Mouse (Mus musculus) intestine, embryonic 14.5 days (tissue): ENCODE data around the gene Stk17b. TPM values are rescaled to one million over a fixed set of nuclear protein-coding genes. Genes with fewer than 3 reads are reported as not detected.

Experiments used
- ATAC-seq: fragments of 200-750 bp; cut with Nextera tagmentation; replicated peaks from 2 replicates; pipeline ENCODE4 v1.8.0; 2017; ENCODE audit warnings: low read depth, moderate number of reproducible peaks, moderate TSS enrichment, moderate library complexity; ENCODE audit not compliant: low FRiP score, low TSS enrichment
- DNase-seq: peaks from one replicate; pipeline ENCODE4 v3.0.0-alpha.2; 2018; ENCODE audit warnings: low spot score
- H3K27ac ChIP-seq: fragments of 300-500 bp; sonication (generic); 2 replicates; pipeline ENCODE4 v1.5.1; 2014; ENCODE audit warnings: low read depth, mild to moderate bottlenecking, control low read depth
- H3K27me3 ChIP-seq: fragments of 300-500 bp; sonication (generic); replicated peaks from 2 replicates; pipeline ENCODE4 v1.6.1; 2014; ENCODE audit warnings: low read length, control low read depth; ENCODE audit not compliant: control insufficient read depth, insufficient read depth
- H3K36me3 ChIP-seq: fragments of 300-500 bp; sonication (generic); 2 replicates; pipeline ENCODE4 v1.6.1; 2014; ENCODE audit warnings: low read length, control low read depth; ENCODE audit not compliant: control insufficient read depth, insufficient read depth
- H3K4me1 ChIP-seq: fragments of 300-500 bp; sonication (generic); replicated peaks from 2 replicates; pipeline ENCODE4 v1.6.1; 2014; ENCODE audit warnings: low read length, control low read depth, mixed read lengths; ENCODE audit not compliant: control insufficient read depth, insufficient read depth
- H3K4me2 ChIP-seq: fragments of 300-500 bp; sonication (generic); 2 replicates; pipeline ENCODE4 v1.6.1; 2014; ENCODE audit warnings: low read length
- H3K4me3 ChIP-seq: fragments of 300-500 bp; sonication (generic); 2 replicates; pipeline ENCODE4 v1.5.1; 2014; ENCODE audit warnings: low read depth, low read length, control low read depth, mixed read lengths
- H3K9ac ChIP-seq: fragments of 300-500 bp; sonication (generic); 2 replicates; pipeline ENCODE4 v1.6.1; 2014; ENCODE audit warnings: mild to moderate bottlenecking, low read length
- H3K9me3 ChIP-seq: fragments of 300-500 bp; sonication (generic); 2 replicates; pipeline ENCODE4 v1.6.1; 2016; ENCODE audit warnings: low read length, control low read depth; ENCODE audit not compliant: control insufficient read depth
- WGBS: fragments of 180-500 bp; shearing (Covaris S2); extraction: QIAGEN DNeasy Blood & Tissue Kit; methylation state at CpG from one replicate; pipeline ENCODE4 v1.1.7; 2014; 5-methylcytosine and 5-hydroxymethylcytosine counted together
- polyA plus RNA-seq: library from polyadenylated mRNA; unstranded; fragments of >200 nt; fragmentation: Nextera tagmentation; extraction: Ambion mirVana; gene quantifications from 2 replicates; pipeline ENCODE4 v1.2.1, GENCODE M21; 2014

The Stk17b gene
- 11.0 and 11.7 TPM in 2 replicates for polyA plus RNA-seq

DNA sequence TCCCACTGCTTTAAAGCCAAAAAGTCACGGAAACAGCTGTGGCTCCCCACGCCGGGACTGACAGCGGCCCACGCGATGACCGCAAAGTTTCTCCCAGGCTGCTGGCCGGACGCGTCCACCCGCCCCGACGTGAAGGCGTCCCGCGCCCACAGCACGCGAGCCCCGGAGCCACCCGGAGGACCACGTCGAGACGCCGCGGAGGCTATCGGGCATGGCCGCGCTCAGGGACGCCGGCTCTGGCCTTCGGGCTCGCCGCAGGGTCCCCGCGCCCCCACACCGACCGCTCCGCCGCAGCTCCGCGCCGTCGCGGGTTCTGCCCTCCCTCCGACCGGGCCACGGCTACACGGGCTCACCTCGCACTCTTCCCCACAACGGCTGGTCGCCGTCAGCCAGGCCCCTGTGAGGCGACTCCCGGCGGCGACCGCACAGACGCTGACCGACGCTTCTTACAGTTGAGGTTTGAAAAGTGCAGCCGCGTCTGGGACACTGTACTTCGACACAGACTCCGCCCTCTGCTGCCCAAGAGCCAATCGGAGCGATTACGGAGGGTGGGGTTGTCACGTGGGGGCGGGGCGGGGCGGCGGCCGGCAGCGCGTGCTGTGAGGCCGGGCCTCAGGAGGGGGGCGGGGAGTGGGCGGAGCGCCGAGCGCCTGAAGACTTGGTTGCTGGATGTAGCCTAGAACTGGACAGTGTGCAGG, at the start of gene Stk17b:
Gene Stk17b (minus strand): TSS at position 504 of the 698 bp plus-strand sequence.
- Histone ChIP-seq H3K27ac (peak within 1 kb of the TSS; percentile 76), H3K4me1 (no peaks in the 10 kb centered on the region), H3K9ac (peak within 1 kb of the TSS; percentile 84), H3K4me3 (peak within 1 kb of the TSS; percentile 85), H3K9me3 (no peaks in the 10 kb centered on the region), H3K27me3 (no peaks in the 10 kb centered on the region), H3K4me2 (peak within 1 kb of the TSS; percentile 75), H3K36me3 (no peaks in the 10 kb centered on the region)
- peak; percentile 88 for DNase-seq
- ATAC-seq: peak; percentile 99
- under 1% methylated on average over 80 of the region's 81 CpGs for WGBS

DNA sequence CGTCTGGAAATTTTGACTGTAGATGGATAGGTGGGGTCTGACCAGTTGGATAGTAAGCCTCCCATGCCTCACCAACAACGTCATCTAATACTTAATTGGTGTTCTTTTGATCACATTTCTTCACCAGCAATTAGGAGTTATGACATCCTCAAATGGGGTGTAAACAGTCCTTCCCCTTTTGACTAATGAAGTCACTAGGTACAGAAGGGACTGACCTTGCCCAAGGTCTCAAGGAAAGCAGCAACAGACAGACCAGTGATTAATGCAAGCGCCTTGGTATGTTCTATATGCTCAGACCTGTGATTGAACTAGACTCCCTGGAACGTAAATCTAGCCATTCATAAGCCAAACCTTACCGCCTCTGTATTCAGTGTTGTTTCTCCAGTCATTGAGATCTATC, 45.3 kb upstream of the Stk17b start:
- DNase-seq (no peak), ATAC-seq (no peak)
- H3K36me3 ChIP-seq: no peaks in the 10 kb centered on the region
- H3K4me3 ChIP-seq: no peak overlapping the region
- 83% methylated on average over 5 of the region's 5 CpGs for WGBS
- no peaks in the 10 kb centered on the region for H3K27me3 ChIP-seq
- H3K27ac ChIP-seq: no peak overlapping the region
- H3K4me2 ChIP-seq: no peak overlapping the region
- H3K9me3 ChIP-seq: no peaks in the 10 kb centered on the region
- no peaks in the 10 kb centered on the region for H3K4me1 ChIP-seq
- no peak overlapping the region for H3K9ac ChIP-seq

DNA sequence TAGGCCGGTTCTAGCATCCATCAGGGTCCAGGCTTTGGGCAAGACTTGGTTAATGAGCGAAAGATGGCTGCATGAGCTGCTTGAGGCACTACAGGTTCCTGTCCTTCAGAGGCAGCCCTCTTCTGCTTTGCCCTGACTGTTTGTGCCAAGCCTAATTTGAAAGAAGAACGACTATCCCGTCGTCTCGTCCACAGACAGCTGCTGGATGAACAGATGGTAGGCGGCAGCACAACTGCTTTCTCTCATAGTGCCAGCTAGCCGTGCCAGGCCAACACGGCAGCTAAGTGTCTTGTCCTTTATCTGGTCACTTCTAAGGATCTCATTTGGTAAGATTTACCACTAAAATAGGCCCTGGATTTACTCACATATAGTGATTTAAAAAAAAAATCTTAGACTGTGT, 44.1 kb upstream of the Stk17b start:
- H3K4me1 ChIP-seq: peaks cover 2% of the 10 kb centered on the region
- no peak overlapping the region for H3K4me2 ChIP-seq
- no peaks in the 10 kb centered on the region for H3K27me3 ChIP-seq
- WGBS: 77% methylated on average over 9 of the region's 9 CpGs
- no peak overlapping the region for H3K27ac ChIP-seq
- no peaks in the 10 kb centered on the region for H3K9me3 ChIP-seq
- no peaks in the 10 kb centered on the region for H3K36me3 ChIP-seq
- no peak overlapping the region for H3K4me3 ChIP-seq
- no peak for DNase-seq
- ATAC-seq: no peak
- no peak overlapping the region for H3K9ac ChIP-seq

DNA sequence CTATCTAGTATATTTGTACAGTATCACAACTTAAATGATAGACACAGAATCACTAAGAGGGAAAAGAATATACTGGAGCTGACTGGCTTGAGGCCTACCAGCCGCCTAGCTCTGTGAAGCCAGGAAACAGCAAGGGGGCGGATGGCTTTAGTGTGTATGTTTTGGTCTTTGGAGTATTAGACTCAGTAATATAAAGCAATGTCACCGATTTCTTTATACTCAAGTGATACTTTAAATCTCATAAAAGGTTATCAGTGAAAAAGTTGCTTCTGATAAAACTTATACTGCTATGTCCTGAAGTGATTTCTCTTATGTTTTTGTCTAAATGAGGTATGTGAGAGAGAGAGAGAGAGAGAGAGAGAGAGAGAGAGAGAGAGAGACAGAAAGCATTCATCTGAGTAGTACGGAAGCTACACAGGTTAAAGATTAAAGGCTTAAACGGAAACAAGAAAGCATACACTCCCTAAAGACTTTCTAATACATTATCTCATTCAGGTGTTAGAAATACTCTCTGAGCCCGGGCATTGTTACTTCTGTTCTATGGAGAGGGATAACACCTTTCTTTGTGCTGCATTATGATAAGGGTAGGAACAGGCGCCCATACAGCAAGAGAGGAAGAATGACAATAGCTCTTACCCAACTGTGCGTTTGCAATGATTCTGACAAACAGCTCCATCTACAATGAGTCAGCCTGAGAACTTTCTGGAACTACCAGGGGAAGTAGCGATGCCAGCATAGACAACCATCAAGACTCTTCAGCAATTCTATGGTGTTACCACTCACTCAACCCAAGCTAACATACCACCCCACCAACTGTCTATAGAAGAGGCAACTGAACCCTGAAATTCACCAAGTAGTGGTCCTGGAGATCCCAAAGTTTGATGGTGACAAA, 39.7 kb upstream of the Stk17b start:
- WGBS: 86% methylated on average over 9 of the region's 9 CpGs
- Histone ChIP-seq H3K4me2 (no peak overlapping the region; the same call in 1 of the 2 replicates), H3K36me3 (no peaks in the 10 kb centered on the region), H3K9me3 (no peaks in the 10 kb centered on the region), H3K4me1 (peaks cover 9% of the 10 kb centered on the region), H3K27me3 (no peaks in the 10 kb centered on the region), H3K27ac (no peak overlapping the region), H3K4me3 (no peak overlapping the region), H3K9ac (no peak overlapping the region)
- DNase-seq (no peak), ATAC-seq (no peak)

DNA sequence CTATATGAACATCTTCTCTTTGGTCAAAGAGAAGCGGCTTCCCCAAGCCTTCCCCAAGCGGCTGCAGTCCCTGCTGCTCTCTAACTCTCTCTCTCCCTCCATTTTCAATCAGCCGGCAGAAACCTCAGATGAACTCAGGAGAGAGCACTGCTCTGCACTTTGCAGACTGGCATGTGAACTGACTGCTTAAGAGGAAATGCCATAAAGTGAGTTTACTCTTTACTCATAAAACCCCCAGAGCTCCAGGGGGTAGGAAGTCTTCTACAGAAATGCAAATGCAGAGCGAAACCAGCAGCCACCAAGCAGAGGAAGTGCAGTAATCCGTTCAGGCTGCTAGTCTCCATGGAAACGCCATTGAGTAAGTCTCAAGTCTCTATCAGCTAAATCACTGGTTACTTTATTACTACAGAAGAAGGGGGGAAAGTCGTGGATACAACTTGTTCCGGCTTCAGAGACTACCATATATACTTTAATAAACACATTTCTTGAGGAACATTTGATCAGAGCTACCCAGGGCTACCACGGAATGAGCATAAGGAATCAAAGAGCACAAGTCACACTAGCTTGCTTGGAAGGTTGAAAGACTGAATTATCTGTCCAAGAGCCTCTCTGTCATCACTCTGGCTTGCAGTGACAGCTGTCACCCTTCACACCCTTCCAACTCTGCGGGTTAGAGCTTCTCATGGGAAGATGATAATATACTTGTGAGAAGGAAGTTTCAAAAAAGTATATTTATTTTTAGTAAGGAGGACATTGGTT, 38.8 kb upstream of the Stk17b start:
- ATAC-seq (peak; percentile 77), DNase-seq (peak; percentile 57)
- Histone ChIP-seq H3K4me1 (peaks cover 9% of the 10 kb centered on the region), H3K4me3 (peak overlapping the region; percentile 20), H3K9ac (no peak overlapping the region), H3K4me2 (peak overlapping the region; percentile 40), H3K27ac (no peak overlapping the region; the same call in 1 of the 2 replicates), H3K27me3 (no peaks in the 10 kb centered on the region), H3K9me3 (no peaks in the 10 kb centered on the region), H3K36me3 (no peaks in the 10 kb centered on the region)
- 9% methylated on average over 10 of the region's 10 CpGs for WGBS

DNA sequence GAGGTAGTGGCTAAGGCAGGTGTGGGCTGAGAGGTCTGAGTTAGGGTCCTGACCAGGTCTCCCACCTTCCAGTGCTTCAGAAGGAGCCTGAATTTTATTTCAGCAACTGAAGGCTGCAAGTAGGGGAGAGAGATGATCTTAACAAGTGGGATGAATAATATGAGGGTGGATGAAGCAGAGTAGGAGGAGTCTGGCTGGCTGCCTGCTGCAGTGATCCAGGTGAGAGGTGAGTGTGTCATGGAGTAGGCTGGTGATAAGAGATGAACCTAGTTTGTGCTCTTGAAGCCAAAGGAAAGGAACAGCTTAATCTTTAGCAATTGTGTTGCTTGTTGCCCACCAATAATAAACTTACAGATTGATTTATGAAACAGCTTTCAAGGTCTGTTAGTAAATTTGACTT, 37.0 kb upstream of the Stk17b start:
- H3K4me2 ChIP-seq: no peak overlapping the region
- no peak overlapping the region for H3K4me3 ChIP-seq
- H3K36me3 ChIP-seq: no peaks in the 10 kb centered on the region
- H3K9me3 ChIP-seq: no peaks in the 10 kb centered on the region
- H3K9ac ChIP-seq: no peak overlapping the region
- no peak overlapping the region for H3K27ac ChIP-seq
- DNase-seq (no peak), ATAC-seq (no peak)
- peaks cover 9% of the 10 kb centered on the region for H3K4me1 ChIP-seq
- H3K27me3 ChIP-seq: no peaks in the 10 kb centered on the region

DNA sequence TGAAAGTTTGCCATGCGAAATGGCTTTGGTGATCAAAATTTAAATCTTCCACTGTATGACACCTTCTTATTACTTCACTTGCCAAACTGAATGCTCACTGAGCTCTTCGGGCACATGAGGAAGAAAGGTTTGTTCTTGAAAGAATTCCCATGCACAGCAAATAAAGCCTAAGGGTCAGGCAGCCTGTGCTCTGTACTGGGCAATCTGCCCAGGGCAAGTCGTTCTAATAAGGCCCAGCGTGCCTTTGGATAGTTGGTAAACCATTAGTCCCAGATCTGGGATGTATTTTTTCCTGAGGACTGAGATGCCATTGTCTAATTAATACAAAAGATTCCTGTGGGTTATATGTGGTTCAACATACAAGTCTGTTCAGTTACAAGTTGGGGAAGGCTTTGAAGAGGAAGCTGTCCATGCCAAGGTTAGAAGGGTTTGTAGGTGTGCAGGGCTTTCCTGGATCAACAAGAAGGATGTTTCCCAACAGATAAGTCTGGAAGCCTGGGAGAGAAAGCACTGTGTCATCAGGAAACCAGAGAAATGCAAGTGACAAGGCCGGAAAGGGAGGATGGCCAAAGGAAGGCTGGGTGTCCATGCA, 35.1 kb upstream of the Stk17b start:
- H3K4me1 ChIP-seq: peaks cover 9% of the 10 kb centered on the region
- H3K27ac ChIP-seq: no peak overlapping the region
- WGBS: 75% methylated on average over 5 of the region's 5 CpGs
- no peaks in the 10 kb centered on the region for H3K9me3 ChIP-seq
- H3K27me3 ChIP-seq: no peaks in the 10 kb centered on the region
- no peak overlapping the region for H3K4me2 ChIP-seq
- no peak for DNase-seq
- no peak overlapping the region for H3K9ac ChIP-seq
- H3K36me3 ChIP-seq: no peaks in the 10 kb centered on the region
- no peak for ATAC-seq
- H3K4me3 ChIP-seq: no peak overlapping the region
